Mouse (Mus musculus) forebrain, embryonic 10.5 days (tissue): Measurements from ENCODE around the gene Mepce. TPM values are rescaled to one million over a fixed set of nuclear protein-coding genes. Genes with fewer than 3 reads are reported as not detected.
A peak's percentile ranks its signal among the peaks of the same experiment; 100 is the strongest.

ENCODE experiments used
- DNase-seq: peaks from one replicate; pipeline ENCODE4 v3.0.0-alpha.2; 2017; ENCODE audit warnings: low spot score; ENCODE audit errors: extremely low spot score
- H3K27ac ChIP-seq: fragments of 300-500 bp; sonication (generic); 2 replicates; pipeline ENCODE4 v1.5.1; 2016; ENCODE audit warnings: mild to moderate bottlenecking
- H3K27me3 ChIP-seq: fragments of 300-500 bp; sonication (generic); 2 replicates; pipeline ENCODE4 v1.6.1; 2016; ENCODE audit warnings: mild to moderate bottlenecking; ENCODE audit not compliant: poor library complexity, severe bottlenecking
- H3K36me3 ChIP-seq: fragments of 300-500 bp; sonication (generic); replicated peaks from 2 replicates; pipeline ENCODE4 v1.6.1; 2016; ENCODE audit warnings: mild to moderate bottlenecking, moderate library complexity
- H3K4me1 ChIP-seq: fragments of 300-500 bp; sonication (generic); 2 replicates; pipeline ENCODE4 v1.6.1; 2016
- H3K4me3 ChIP-seq: fragments of 300-500 bp; sonication (generic); 2 replicates; pipeline ENCODE4 v1.5.1; 2016; ENCODE audit warnings: mild to moderate bottlenecking, moderate library complexity
- H3K9me3 ChIP-seq: fragments of 300-500 bp; sonication (generic); 2 replicates; pipeline ENCODE4 v1.6.1; 2016; ENCODE audit warnings: mild to moderate bottlenecking, moderate library complexity
- WGBS: fragments of 180-500 bp; shearing (Covaris S2); methylation state at CpG from one replicate; pipeline ENCODE4 v1.1.7; 2016; 5-methylcytosine and 5-hydroxymethylcytosine counted together
- polyA plus RNA-seq: library from polyadenylated mRNA; unstranded; fragments of >200 nt; fragmentation: Nextera tagmentation; extraction: Ambion mirVana; gene quantifications from 2 replicates; pipeline ENCODE4 v1.2.1, GENCODE M21; 2016

Mepce gene
- polyA plus RNA-seq, 1 experiment from 2014 or later = 11.5 TPM

- no peaks in the 10 kb centered on the region for H3K9me3 ChIP-seq
- peak overlapping the region; percentile 40; the same call in 1 of the 2 replicates for H3K27ac ChIP-seq
- DNase-seq = no peak
- peaks cover 56% of the 10 kb centered on the region for H3K4me1 ChIP-seq
- H3K4me3 ChIP-seq = peak overlapping the region; percentile 80
- H3K27me3 ChIP-seq = no peaks in the 10 kb centered on the region
- WGBS = 81% methylated on average over 6 of the region's 6 CpGs
- peaks cover 44% of the 10 kb centered on the region for H3K36me3 ChIP-seq
Measured at GRCm38 (mm10) chr5:137749196-137749836, 38.1 kb downstream of the Mepce start.

GRCm38 (mm10) chr5:137748130-137748770 is 39.2 kb downstream of the Mepce start:
- 52% methylated on average over 5 of the region's 5 CpGs for WGBS
- Histone ChIP-seq H3K27ac (peak overlapping the region; percentile 56; the same call in 1 of the 2 replicates), H3K9me3 (no peaks in the 10 kb centered on the region), H3K4me3 (peak overlapping the region; percentile 80), H3K27me3 (no peaks in the 10 kb centered on the region), H3K36me3 (peaks cover 33% of the 10 kb centered on the region), H3K4me1 (peaks cover 52% of the 10 kb centered on the region)
- DNase-seq = no peak

- H3K27ac ChIP-seq = peak overlapping the region; percentile 94
- 6% methylated on average over 26 of the region's 26 CpGs for WGBS
- no peak for DNase-seq
Measured at GRCm38 (mm10) chr5:137747326-137747961, 40.0 kb downstream of the Mepce start.

DNA sequence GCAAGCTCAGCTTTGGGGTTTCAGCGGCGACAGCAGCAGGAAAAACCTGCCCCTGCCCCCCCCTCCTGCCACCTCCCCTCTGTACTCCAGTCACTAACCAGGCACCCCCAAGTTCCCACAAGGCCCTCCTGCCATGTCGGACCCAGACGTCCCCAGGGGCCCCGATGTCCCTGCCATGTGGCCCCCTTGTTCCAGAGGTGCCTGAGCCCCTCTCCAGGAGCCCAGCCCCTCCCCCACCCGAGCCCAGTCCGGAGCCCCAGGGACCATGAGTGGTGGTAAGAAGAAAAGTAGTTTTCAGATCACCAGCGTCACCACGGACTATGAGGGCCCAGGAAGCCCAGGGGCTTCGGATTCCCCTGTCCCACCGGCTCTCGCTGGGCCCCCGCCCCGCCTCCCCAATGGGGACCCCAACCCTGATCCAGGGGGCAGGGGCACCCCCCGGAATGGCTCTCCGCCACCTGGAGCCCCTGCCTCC is 40.6 kb downstream of the Mepce start:
- no peaks in the 10 kb centered on the region for H3K9me3 ChIP-seq
- H3K4me1 ChIP-seq = peaks cover 55% of the 10 kb centered on the region
- 1% methylated on average over 16 of the region's 16 CpGs for WGBS
- H3K27me3 ChIP-seq = 0 out of 2 replicates have a peak, but pooled peaks cover 7% of the 10 kb centered on the region
- peaks cover 19% of the 10 kb centered on the region for H3K36me3 ChIP-seq
- no peak for DNase-seq
- H3K4me3 ChIP-seq = peak overlapping the region; percentile 80
- H3K27ac ChIP-seq = peak overlapping the region; percentile 94

More at GRCm38 (mm10) chr5:137747326-137747961, 40.0 kb downstream of the Mepce start:
- H3K4me3 ChIP-seq = peak overlapping the region; percentile 80
- no peaks in the 10 kb centered on the region for H3K9me3 ChIP-seq
- peaks cover 52% of the 10 kb centered on the region for H3K4me1 ChIP-seq
- peaks cover 25% of the 10 kb centered on the region for H3K36me3 ChIP-seq
- H3K27me3 ChIP-seq = 0 out of 2 replicates have a peak, but pooled peaks cover 4% of the 10 kb centered on the region

GRCm38 (mm10) chr5:137746282-137746850 is 41.1 kb downstream of the Mepce start:
- peak; percentile 72 for DNase-seq
- H3K27me3 ChIP-seq = 0 out of 2 replicates have a peak, but pooled peaks cover 7% of the 10 kb centered on the region
- WGBS = under 1% methylated on average over 20 of the region's 20 CpGs
- H3K27ac ChIP-seq = peak overlapping the region; percentile 94
- H3K4me3 ChIP-seq = peak overlapping the region; percentile 80
- H3K4me1 ChIP-seq = peaks cover 60% of the 10 kb centered on the region
- H3K9me3 ChIP-seq = no peaks in the 10 kb centered on the region
- peaks cover 14% of the 10 kb centered on the region for H3K36me3 ChIP-seq

GRCm38 (mm10) chr5:137745214-137746171 is 42.0 kb downstream of the Mepce start, which contains the start of gene Tsc22d4:
Gene Tsc22d4, plus strand, starts transcription at chr5:137745730.
- peaks cover 6% of the 10 kb centered on the region for H3K36me3 ChIP-seq
- peak within 1 kb of the TSS; percentile 94 for H3K27ac ChIP-seq
- 5% methylated on average over 28 of the region's 28 CpGs for WGBS
- H3K4me3 ChIP-seq = peak within 1 kb of the TSS; percentile 80
- DNase-seq = peak; percentile 86
- H3K9me3 ChIP-seq = no peaks in the 10 kb centered on the region
- peaks cover 69% of the 10 kb centered on the region for H3K4me1 ChIP-seq
- 0 out of 2 replicates have a peak, but pooled peaks cover 7% of the 10 kb centered on the region for H3K27me3 ChIP-seq

DNA sequence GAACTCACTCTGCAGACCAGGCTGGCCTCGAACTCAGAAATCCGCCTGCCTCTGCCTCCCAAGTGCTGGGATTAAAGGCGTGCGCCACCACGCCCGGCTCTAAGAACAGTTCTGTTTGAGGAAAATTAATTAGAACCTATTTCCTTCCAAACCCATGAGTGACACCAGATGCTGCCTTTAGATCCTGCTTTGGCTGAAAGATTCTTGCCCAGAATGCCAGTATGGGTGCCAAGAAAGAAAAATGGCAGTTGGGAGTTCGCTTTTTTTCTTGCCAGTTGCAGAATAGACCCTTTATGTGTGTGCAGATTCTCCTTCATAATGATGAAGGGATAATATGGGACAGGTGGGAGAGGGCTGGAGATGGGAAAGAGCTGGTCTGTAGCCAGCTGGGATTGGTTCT is 43.3 kb downstream of the Mepce start:
- no peak overlapping the region for H3K27ac ChIP-seq
- DNase-seq = no peak
- H3K4me3 ChIP-seq = no peak overlapping the region
- 93% methylated on average over 7 of the region's 7 CpGs for WGBS
- H3K9me3 ChIP-seq = no peaks in the 10 kb centered on the region
- H3K27me3 ChIP-seq = 0 out of 2 replicates have a peak, but pooled peaks cover 7% of the 10 kb centered on the region
- H3K36me3 ChIP-seq = no peaks in the 10 kb centered on the region
- H3K4me1 ChIP-seq = peaks cover 78% of the 10 kb centered on the region

GRCm38 (mm10) chr5:137742836-137743235 is 44.6 kb downstream of the Mepce start:
- DNase-seq = no peak
- Histone ChIP-seq H3K36me3 (peaks cover 6% of the 10 kb centered on the region), H3K9me3 (no peaks in the 10 kb centered on the region), H3K4me3 (no peak overlapping the region), H3K27me3 (0 out of 2 replicates have a peak, but pooled peaks cover 7% of the 10 kb centered on the region), H3K27ac (no peak overlapping the region), H3K4me1 (peaks cover 78% of the 10 kb centered on the region)
- 93% methylated on average over 6 of the region's 6 CpGs for WGBS

- Histone ChIP-seq H3K27me3 (0 out of 2 replicates have a peak, but pooled peaks cover 7% of the 10 kb centered on the region), H3K4me1 (peaks cover 74% of the 10 kb centered on the region), H3K9me3 (no peaks in the 10 kb centered on the region), H3K27ac (peak overlapping the region; percentile 90; the same call in 1 of the 2 replicates), H3K4me3 (peak overlapping the region; percentile 77), H3K36me3 (peaks cover 13% of the 10 kb centered on the region)
- 68% methylated on average over 10 of the region's 10 CpGs for WGBS
- DNase-seq = no peak
Measured at GRCm38 (mm10) chr5:137742048-137742447, 45.4 kb downstream of the Mepce start.

- peaks cover 68% of the 10 kb centered on the region for H3K4me1 ChIP-seq
- peak; percentile 85 for DNase-seq
- peaks cover 3% of the 10 kb centered on the region for H3K9me3 ChIP-seq
- 0 out of 2 replicates have a peak, but pooled peaks cover 7% of the 10 kb centered on the region for H3K27me3 ChIP-seq
- WGBS = under 1% methylated on average over 71 of the region's 71 CpGs
- H3K27ac ChIP-seq = peak within 1 kb of the TSS; percentile 90
- peaks cover 21% of the 10 kb centered on the region for H3K36me3 ChIP-seq
- H3K4me3 ChIP-seq = peak within 1 kb of the TSS; percentile 77
Measured at GRCm38 (mm10) chr5:137741023-137741931, 46.2 kb downstream of the Mepce start, which contains the start of gene Nyap1. Gene Nyap1, minus strand, starts transcription at chr5:137741607.
